Mouse (Mus musculus) hindlimb bud, embryonic 11.5 days (tissue): Measurements from ENCODE around the gene Apoe.

ENCODE experiments used
- DNase-seq: peaks from one replicate; pipeline ENCODE4 v3.0.0-alpha.2; 2012; ENCODE audit warnings: low read depth, low spot score; ENCODE audit errors: extremely low spot score

Apoe gene

GRCm38 (mm10) chr7:19698907-19699826 lies at the start of gene Apoe:
TSS of gene Apoe (minus strand) at chr7:19699188.
- no peak for DNase-seq

GRCm38 (mm10) chr7:19747420-19748218 lies 48.6 kb upstream of the Apoe start:
- no peak for DNase-seq

- DNase-seq, result no peak
Observed at GRCm38 (mm10) chr7:19746426-19747201, 47.6 kb upstream of the Apoe start.

GRCm38 (mm10) chr7:19745971-19746370 lies 47.0 kb upstream of the Apoe start:
- DNase-seq, result no peak

GRCm38 (mm10) chr7:19744590-19745385 lies 45.8 kb upstream of the Apoe start:
- no peak for DNase-seq

- DNase-seq, result no peak
Observed at GRCm38 (mm10) chr7:19743791-19744190, 44.8 kb upstream of the Apoe start.

- no peak for DNase-seq
Observed at GRCm38 (mm10) chr7:19742468-19742867, 43.5 kb upstream of the Apoe start.

GRCm38 (mm10) chr7:19741329-19742031 lies 42.5 kb upstream of the Apoe start:
- no peak for DNase-seq

- no peak for DNase-seq
Observed at GRCm38 (mm10) chr7:19740269-19740668, 41.3 kb upstream of the Apoe start.

- DNase-seq, result no peak
Observed at GRCm38 (mm10) chr7:19738771-19739170, 39.8 kb upstream of the Apoe start.

GRCm38 (mm10) chr7:19736389-19737057 lies 37.5 kb upstream of the Apoe start:
- DNase-seq, result no peak

- DNase-seq, result no peak
Observed at GRCm38 (mm10) chr7:19734178-19734666, 35.2 kb upstream of the Apoe start.

GRCm38 (mm10) chr7:19726541-19726940 lies 27.6 kb upstream of the Apoe start:
- DNase-seq, result no peak

GRCm38 (mm10) chr7:19724167-19724566 lies 25.2 kb upstream of the Apoe start:
- DNase-seq, result no peak

- no peak for DNase-seq
Observed at GRCm38 (mm10) chr7:19722754-19723195, 23.8 kb upstream of the Apoe start.

- no peak for DNase-seq
Observed at GRCm38 (mm10) chr7:19719200-19719599, 20.2 kb upstream of the Apoe start.

GRCm38 (mm10) chr7:19718297-19718952 lies 19.4 kb upstream of the Apoe start:
- DNase-seq, result no peak

GRCm38 (mm10) chr7:19717346-19717745 lies 18.4 kb upstream of the Apoe start:
- no peak for DNase-seq
